Mouse (Mus musculus): ENCODE measurements around the gene Sclt1. TPM values are rescaled to one million over a fixed set of nuclear protein-coding genes. Genes with fewer than 3 reads are reported as not detected.

The Sclt1 gene
- polyA plus RNA-seq, 1 experiment = 12.9 TPM

- no peak for DNase-seq
- WGBS = 63% methylated on average over 2 of the region's 2 CpGs
- Histone ChIP-seq H3K27ac (ENCODE audit: insufficient read depth, low read length) (no peak overlapping the region), H3K4me3 (replicated peaks; ENCODE audit: insufficient read depth, low read depth, low read length) (no peak overlapping the region), H3K27me3 (ENCODE audit: control insufficient read depth, insufficient read depth, low read length) (no peaks in the 10 kb centered on the region), H3K4me1 (ENCODE audit: control insufficient read depth, insufficient read depth, low read length) (no peaks in the 10 kb centered on the region)
- TF ChIP-seq CTCF (IDR thresholded peaks at IDR 0.05; ENCODE audit: borderline replicate concordance, insufficient read depth, low read depth, low read length) = no peak
- no peak for TF ChIP-seq POLR2A (IDR thresholded peaks at IDR 0.05; ENCODE audit: borderline replicate concordance, insufficient read depth, low read length)
These were observed 55.9 kb downstream of the Sclt1 start for GRCm38 (mm10) chr3:41686396-41686795.

DNA sequence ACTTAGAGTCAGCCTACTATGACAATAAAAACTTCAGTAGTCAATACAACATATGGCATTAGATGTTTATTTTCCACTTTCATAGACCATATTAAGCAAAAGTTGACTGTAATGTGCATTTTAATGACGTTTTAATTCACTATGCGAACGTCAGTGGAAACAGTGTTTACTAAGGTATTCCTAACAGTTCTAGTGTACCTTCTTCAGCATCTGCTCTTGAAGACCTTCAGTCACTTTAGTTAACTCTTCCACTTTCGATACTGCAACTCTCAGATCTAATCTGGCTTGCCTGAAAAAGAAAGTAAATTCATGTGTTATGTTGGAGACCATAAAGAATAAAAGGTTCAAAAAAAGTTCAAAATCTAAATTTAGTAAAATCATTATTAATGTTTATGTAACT, 60.2 kb downstream of the Sclt1 start:
- Histone ChIP-seq H3K4me1 (ENCODE audit: control insufficient read depth, insufficient read depth, low read length) (no peaks in the 10 kb centered on the region), H3K4me3 (replicated peaks; ENCODE audit: insufficient read depth, low read depth, low read length) (no peak overlapping the region), H3K27me3 (ENCODE audit: control insufficient read depth, insufficient read depth, low read length) (no peaks in the 10 kb centered on the region), H3K27ac (ENCODE audit: insufficient read depth, low read length) (no peak overlapping the region)
- WGBS = 94% methylated on average over 4 of the region's 4 CpGs
- TF ChIP-seq POLR2A (IDR thresholded peaks at IDR 0.05; ENCODE audit: borderline replicate concordance, insufficient read depth, low read length) (no peak), CTCF (IDR thresholded peaks at IDR 0.05; ENCODE audit: borderline replicate concordance, insufficient read depth, low read depth, low read length) (no peak)
- DNase-seq = no peak

GRCm38 (mm10) chr3:41676648-41677047, 65.7 kb downstream of the Sclt1 start:
- no peak for DNase-seq
- 95% methylated on average over 2 of the region's 2 CpGs for WGBS
- H3K27ac ChIP-seq (ENCODE audit: insufficient read depth, low read length) = no peak overlapping the region
- TF ChIP-seq CTCF (IDR thresholded peaks at IDR 0.05; ENCODE audit: borderline replicate concordance, insufficient read depth, low read depth, low read length) (no peak), POLR2A (IDR thresholded peaks at IDR 0.05; ENCODE audit: borderline replicate concordance, insufficient read depth, low read length) (no peak)
- H3K27me3 ChIP-seq (ENCODE audit: control insufficient read depth, insufficient read depth, low read length) = no peaks in the 10 kb centered on the region
- no peaks in the 10 kb centered on the region for H3K4me1 ChIP-seq (ENCODE audit: control insufficient read depth, insufficient read depth, low read length)
- H3K4me3 ChIP-seq (replicated peaks; ENCODE audit: insufficient read depth, low read depth, low read length) = no peak overlapping the region

DNA sequence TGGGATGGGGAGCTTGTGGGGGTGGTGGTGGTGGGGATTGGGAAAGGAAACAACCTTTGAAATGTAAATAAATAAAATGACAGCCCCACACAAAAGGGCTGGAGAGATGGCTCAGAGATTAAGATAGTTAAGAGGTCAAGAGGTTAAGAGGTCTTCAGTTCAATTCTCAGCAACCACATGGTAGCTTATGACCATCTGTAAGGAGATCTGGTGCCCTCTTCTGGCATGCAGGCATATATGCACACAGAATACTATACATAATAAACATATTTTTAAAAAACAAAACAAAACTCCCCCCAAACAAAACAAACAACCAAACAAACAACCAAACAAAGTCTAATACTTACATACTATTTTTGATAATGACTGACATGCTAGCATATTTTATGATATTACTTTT, 67.5 kb downstream of the Sclt1 start:
- H3K4me3 ChIP-seq (replicated peaks; ENCODE audit: insufficient read depth, low read depth, low read length) = no peak overlapping the region
- no peaks in the 10 kb centered on the region for H3K4me1 ChIP-seq (ENCODE audit: control insufficient read depth, insufficient read depth, low read length)
- no peaks in the 10 kb centered on the region for H3K27me3 ChIP-seq (ENCODE audit: control insufficient read depth, insufficient read depth, low read length)
- H3K27ac ChIP-seq (ENCODE audit: insufficient read depth, low read length) = no peak overlapping the region
- no peak for DNase-seq
- no peak for TF ChIP-seq POLR2A (IDR thresholded peaks at IDR 0.05; ENCODE audit: borderline replicate concordance, insufficient read depth, low read length)
- no peak for TF ChIP-seq CTCF (IDR thresholded peaks at IDR 0.05; ENCODE audit: borderline replicate concordance, insufficient read depth, low read depth, low read length)

- no peaks in the 10 kb centered on the region for H3K27me3 ChIP-seq (ENCODE audit: control insufficient read depth, insufficient read depth, low read length)
- H3K4me1 ChIP-seq (ENCODE audit: control insufficient read depth, insufficient read depth, low read length) = no peaks in the 10 kb centered on the region
- DNase-seq = no peak
- no peak for TF ChIP-seq CTCF (IDR thresholded peaks at IDR 0.05; ENCODE audit: borderline replicate concordance, insufficient read depth, low read depth, low read length)
- no peak for TF ChIP-seq POLR2A (IDR thresholded peaks at IDR 0.05; ENCODE audit: borderline replicate concordance, insufficient read depth, low read length)
- H3K27ac ChIP-seq (ENCODE audit: insufficient read depth, low read length) = no peak overlapping the region
- H3K4me3 ChIP-seq (replicated peaks; ENCODE audit: insufficient read depth, low read depth, low read length) = no peak overlapping the region
- 95% methylated on average over 1 of the region's 1 CpGs for WGBS
These were observed 86.7 kb downstream of the Sclt1 start for GRCm38 (mm10) chr3:41655642-41656041.

DNA sequence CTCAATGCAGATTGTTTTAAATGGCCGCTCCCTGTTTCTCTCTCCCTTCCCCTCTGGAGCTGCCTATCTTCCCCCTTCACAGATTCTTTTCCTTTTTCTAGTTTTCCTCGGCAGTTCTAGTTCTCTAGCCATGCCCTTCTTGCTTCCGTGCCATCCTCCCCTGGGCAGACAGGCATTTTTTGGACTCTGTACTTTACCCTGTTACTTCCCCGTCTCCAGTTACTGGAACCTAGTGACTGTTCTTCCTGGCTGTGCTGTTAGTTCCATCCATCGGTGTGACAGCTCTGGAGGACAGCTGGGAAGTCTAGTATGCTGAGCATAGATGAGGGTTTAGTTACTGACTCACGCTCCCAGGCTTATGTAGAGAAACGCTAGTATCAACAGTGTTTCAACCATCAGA, 121.3 kb downstream of the Sclt1 start:
- no peak for TF ChIP-seq CTCF (IDR thresholded peaks at IDR 0.05; ENCODE audit: borderline replicate concordance, insufficient read depth, low read depth, low read length)
- TF ChIP-seq POLR2A (IDR thresholded peaks at IDR 0.05; ENCODE audit: borderline replicate concordance, insufficient read depth, low read length) = no peak
- no peak for DNase-seq

GRCm38 (mm10) chr3:41618488-41618887, 123.8 kb downstream of the Sclt1 start:
- DNase-seq = peak in 1 of 2 experiments; percentile 60
- no peak overlapping the region for H3K4me3 ChIP-seq (replicated peaks; ENCODE audit: insufficient read depth, low read depth, low read length)
- no peak overlapping the region for H3K27ac ChIP-seq (ENCODE audit: insufficient read depth, low read length)
- 45% methylated on average over 3 of the region's 3 CpGs for WGBS
- TF ChIP-seq POLR2A (IDR thresholded peaks at IDR 0.05; ENCODE audit: borderline replicate concordance, insufficient read depth, low read length) (no peak), CTCF (IDR thresholded peaks at IDR 0.05; ENCODE audit: borderline replicate concordance, insufficient read depth, low read depth, low read length) (no peak)
- no peaks in the 10 kb centered on the region for H3K27me3 ChIP-seq (ENCODE audit: control insufficient read depth, insufficient read depth, low read length)
- peaks cover 6% of the 10 kb centered on the region for H3K4me1 ChIP-seq (ENCODE audit: control insufficient read depth, insufficient read depth, low read length)

More for the DNA sequence above, 121.3 kb downstream of the Sclt1 start:
- Histone ChIP-seq H3K27me3 (ENCODE audit: control insufficient read depth, insufficient read depth, low read length) (no peaks in the 10 kb centered on the region), H3K4me3 (replicated peaks; ENCODE audit: insufficient read depth, low read depth, low read length) (no peak overlapping the region), H3K4me1 (ENCODE audit: control insufficient read depth, insufficient read depth, low read length) (no peaks in the 10 kb centered on the region; the same call in 1 of the 2 replicates), H3K27ac (ENCODE audit: insufficient read depth, low read length) (no peak overlapping the region)
- 73% methylated on average over 7 of the region's 7 CpGs for WGBS

DNA sequence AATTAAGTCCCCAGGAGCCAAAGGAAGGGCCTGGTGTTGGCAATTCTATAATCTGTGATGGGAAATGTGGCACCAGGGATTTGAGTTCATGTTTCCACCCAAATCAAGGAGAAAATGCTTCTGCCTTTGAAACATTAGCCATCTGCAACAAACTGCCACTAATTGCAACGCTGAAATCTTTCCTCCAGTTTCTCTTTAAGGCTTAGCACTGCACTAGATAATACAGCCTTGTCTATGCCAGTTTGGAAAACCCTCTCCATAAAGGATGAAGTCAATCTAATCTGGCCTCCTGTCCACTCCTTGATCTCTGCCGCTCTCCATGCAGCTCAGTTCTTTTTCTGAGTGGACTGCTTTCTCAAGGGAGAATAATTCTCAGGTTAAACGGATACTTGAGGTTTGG, 124.3 kb downstream of the Sclt1 start:
- Histone ChIP-seq H3K27me3 (ENCODE audit: control insufficient read depth, insufficient read depth, low read length) (no peaks in the 10 kb centered on the region), H3K4me1 (ENCODE audit: control insufficient read depth, insufficient read depth, low read length) (peaks cover 7% of the 10 kb centered on the region), H3K27ac (ENCODE audit: insufficient read depth, low read length) (no peak overlapping the region), H3K4me3 (replicated peaks; ENCODE audit: insufficient read depth, low read depth, low read length) (no peak overlapping the region)
- TF ChIP-seq POLR2A (IDR thresholded peaks at IDR 0.05; ENCODE audit: borderline replicate concordance, insufficient read depth, low read length) = no peak
- no peak for TF ChIP-seq CTCF (IDR thresholded peaks at IDR 0.05; ENCODE audit: borderline replicate concordance, insufficient read depth, low read depth, low read length)
- DNase-seq = no peak
- 38% methylated on average over 3 of the region's 3 CpGs for WGBS

Measured in cerebellum, adult 2 months (tissue).